Mouse (Mus musculus) right cerebral cortex, postnatal 25 days (tissue): Measurements from ENCODE around the gene Skor1.
A peak's percentile ranks its signal among the peaks of the same experiment; 100 is the strongest.

Experiments
- DNase-seq: peaks from one replicate; pipeline ENCODE4 v3.0.0; 2022

Gene Skor1

GRCm38 (mm10) chr9:63132673-63133601 is 15.8 kb downstream of the Skor1 start:
- peak; percentile 95 for DNase-seq

- DNase-seq, result peak; percentile 57
Measured at GRCm38 (mm10) chr9:63131957-63132602, 16.7 kb downstream of the Skor1 start.

- no peak for DNase-seq
Measured at GRCm38 (mm10) chr9:63129641-63130041, 19.1 kb downstream of the Skor1 start.

GRCm38 (mm10) chr9:63124512-63124911 is 24.2 kb downstream of the Skor1 start:
- DNase-seq, result no peak

GRCm38 (mm10) chr9:63123451-63124438 is 25.0 kb downstream of the Skor1 start:
- DNase-seq, result peak; percentile 86

GRCm38 (mm10) chr9:63122161-63122833 is 26.5 kb downstream of the Skor1 start:
- DNase-seq, result no peak

- DNase-seq, result no peak
Measured at GRCm38 (mm10) chr9:63118385-63118784, 30.4 kb downstream of the Skor1 start.

GRCm38 (mm10) chr9:63112514-63112913 is 36.2 kb downstream of the Skor1 start:
- no peak for DNase-seq

- DNase-seq, result no peak
Measured at GRCm38 (mm10) chr9:63109782-63110087, 39.0 kb downstream of the Skor1 start.

GRCm38 (mm10) chr9:63109020-63109781 is 39.6 kb downstream of the Skor1 start:
- DNase-seq, result peak; percentile 80

- DNase-seq, result peak; percentile 11
Measured at GRCm38 (mm10) chr9:63108580-63108979, 40.2 kb downstream of the Skor1 start.

- DNase-seq, result no peak
Measured at GRCm38 (mm10) chr9:63100660-63101059, 48.1 kb downstream of the Skor1 start.

- no peak for DNase-seq
Measured at GRCm38 (mm10) chr9:63099876-63100275, 48.9 kb downstream of the Skor1 start.

- no peak for DNase-seq
Measured at GRCm38 (mm10) chr9:63099344-63099743, 49.4 kb downstream of the Skor1 start.

- DNase-seq, result no peak
Measured at GRCm38 (mm10) chr9:63098887-63099286, 49.9 kb downstream of the Skor1 start.

GRCm38 (mm10) chr9:63097204-63097603 is 51.6 kb downstream of the Skor1 start:
- DNase-seq, result no peak

GRCm38 (mm10) chr9:63094030-63094429 is 54.7 kb downstream of the Skor1 start:
- no peak for DNase-seq

- DNase-seq, result no peak
Measured at GRCm38 (mm10) chr9:63092567-63092966, 56.2 kb downstream of the Skor1 start.

GRCm38 (mm10) chr9:63091971-63092528 is 56.7 kb downstream of the Skor1 start:
- peak; percentile 79 for DNase-seq

GRCm38 (mm10) chr9:63091101-63091921 is 57.5 kb downstream of the Skor1 start:
- DNase-seq, result no peak
